In genomic region chr8:54603440-54603839, GRCm38 (mm10) we compare ENCODE assay signal across 23 mouse cellular contexts. TPM values are rescaled to one million over a fixed set of nuclear protein-coding genes. Genes with fewer than 3 reads are reported as not detected.
"Had no signal": no experiment of that assay in that cellular context is flagged by ENCODE, and none has a peak within 500 bp of the region (broad histone marks: within the 10 kb centered on the region; RNA-seq: fewer than 3 reads in every experiment).

No protein-coding gene starts in this region.

- H3K9me3 ChIP-seq: midbrain, embryonic 13.5 days; midbrain, embryonic 15.5 days; neural tube, embryonic 12.5 days had no signal

- DNase-seq: lung, adult 18-20 months; lung, embryonic 14.5 days; lung, postnatal 10 days; lung, postnatal 4 days; right cerebral cortex, postnatal 25 days; right cerebral cortex, postnatal 4 days; spleen, adult 18-20 months; thymus, adult 18-20 months; thymus, postnatal 14 days; thymus, postnatal 36 days had no signal

- H3K27me3 ChIP-seq: megakaryocyte, embryonic 14.5 days; midbrain, embryonic 13.5 days; midbrain, embryonic 15.5 days; neural tube, embryonic 12.5 days had no signal

- ATAC-seq: midbrain, embryonic 13.5 days; midbrain, embryonic 15.5 days had no signal

- H3K4me3 ChIP-seq: megakaryocyte, embryonic 14.5 days; midbrain, embryonic 13.5 days; midbrain, embryonic 15.5 days; neural tube, embryonic 12.5 days had no signal

- H3K36me3 ChIP-seq: midbrain, embryonic 13.5 days; midbrain, embryonic 15.5 days; neural tube, embryonic 12.5 days had no signal

- H3K27ac ChIP-seq: midbrain, embryonic 13.5 days; midbrain, embryonic 15.5 days; neural tube, embryonic 12.5 days had no signal

- H3K9ac ChIP-seq: lung, embryonic 14.5 days; midbrain, embryonic 13.5 days; midbrain, embryonic 15.5 days; neural tube, embryonic 12.5 days had no signal

- H3K4me2 ChIP-seq: lung, embryonic 14.5 days; midbrain, embryonic 11.5 days; midbrain, embryonic 13.5 days; midbrain, embryonic 15.5 days; neural tube, embryonic 12.5 days had no signal

RNA-seq across cellular contexts. Expression of gene Spata4, which starts 2.9 kb away (rescaled TPM):
- total RNA-seq: midbrain, postnatal 0 days; monocyte, adult 5-6 weeks; neutrophil, adult 5-6 weeks had no signal
- polyA plus RNA-seq: lung, embryonic 14.5 days; lung, embryonic 16.5 days; midbrain, embryonic 11.5 days; neural tube, embryonic 12.5 days; small intestine, adult 2 months; stomach, embryonic 14.5 days; stomach, embryonic 16.5 days; thymus, postnatal 0 days had no signal
